Mouse (Mus musculus) brown adipose tissue, adult 24 weeks (tissue): Measurements from ENCODE around the gene Fh1. TPM values are rescaled to one million over a fixed set of nuclear protein-coding genes. Genes with fewer than 3 reads are reported as not detected.

Source experiments
- H3K27ac ChIP-seq: fragments of 200-500 bp; replicated peaks from 2 replicates; pipeline ENCODE4 v1.5.1; 2012; ENCODE audit warnings: low read depth, mild to moderate bottlenecking, low read length
- H3K4me1 ChIP-seq: fragments of 200-500 bp; 2 replicates; pipeline ENCODE4 v1.6.1; 2012; ENCODE audit warnings: low read length, mixed read lengths; ENCODE audit not compliant: control insufficient read depth, insufficient read depth, insufficient read length
- H3K4me3 ChIP-seq: fragments of 200-500 bp; 2 replicates; pipeline ENCODE4 v1.5.1; 2012; ENCODE audit warnings: low read depth, mild to moderate bottlenecking, low read length, moderate library complexity; ENCODE audit not compliant: insufficient read depth
- polyA plus RNA-seq: library from polyadenylated mRNA; stranded (reverse); fragments of >200 nt; gene quantifications from 2 replicates; pipeline ENCODE4 v1.2.4, GENCODE M21; 2012; ENCODE audit not compliant: missing spikeins, insufficient read depth, insufficient read length

The Fh1 gene
- polyA plus RNA-seq, 1 experiment = 1,161 TPM

- Histone ChIP-seq H3K4me3 (no peak overlapping the region), H3K4me1 (no peaks in the 10 kb centered on the region), H3K27ac (no peak overlapping the region)
Observed at GRCm38 (mm10) chr1:175586656-175587055, 38.8 kb downstream of the Fh1 start.

- no peak overlapping the region for H3K27ac ChIP-seq
- no peak overlapping the region for H3K4me3 ChIP-seq
- no peaks in the 10 kb centered on the region for H3K4me1 ChIP-seq
Observed at GRCm38 (mm10) chr1:175585267-175585666, 40.2 kb downstream of the Fh1 start.

- no peaks in the 10 kb centered on the region for H3K4me1 ChIP-seq
Observed at GRCm38 (mm10) chr1:175582799-175583198, 42.6 kb downstream of the Fh1 start.

GRCm38 (mm10) chr1:175580346-175580745 is 45.1 kb downstream of the Fh1 start:
- H3K27ac ChIP-seq = no peak overlapping the region
- H3K4me1 ChIP-seq = no peaks in the 10 kb centered on the region
- H3K4me3 ChIP-seq = no peak overlapping the region

More at GRCm38 (mm10) chr1:175582799-175583198, 42.6 kb downstream of the Fh1 start:
- H3K27ac ChIP-seq = no peak overlapping the region
- no peak overlapping the region for H3K4me3 ChIP-seq

- H3K4me1 ChIP-seq = no peaks in the 10 kb centered on the region
- no peak overlapping the region for H3K4me3 ChIP-seq
- no peak overlapping the region for H3K27ac ChIP-seq
Observed at GRCm38 (mm10) chr1:175579598-175580235, 45.7 kb downstream of the Fh1 start.

- H3K27ac ChIP-seq = no peak overlapping the region
- H3K4me1 ChIP-seq = no peaks in the 10 kb centered on the region
- no peak overlapping the region for H3K4me3 ChIP-seq
Observed at GRCm38 (mm10) chr1:175578425-175579096, 46.9 kb downstream of the Fh1 start.

GRCm38 (mm10) chr1:175574129-175574528 is 51.3 kb downstream of the Fh1 start:
- Histone ChIP-seq H3K27ac (no peak overlapping the region), H3K4me1 (no peaks in the 10 kb centered on the region), H3K4me3 (no peak overlapping the region)

GRCm38 (mm10) chr1:175565579-175566103 is 59.8 kb downstream of the Fh1 start:
- Histone ChIP-seq H3K27ac (no peak overlapping the region), H3K4me3 (no peak overlapping the region), H3K4me1 (no peaks in the 10 kb centered on the region)

GRCm38 (mm10) chr1:175564321-175564720 is 61.1 kb downstream of the Fh1 start:
- H3K4me1 ChIP-seq = no peaks in the 10 kb centered on the region
- H3K27ac ChIP-seq = no peak overlapping the region
- H3K4me3 ChIP-seq = no peak overlapping the region

GRCm38 (mm10) chr1:175562379-175562778 is 63.1 kb downstream of the Fh1 start:
- Histone ChIP-seq H3K4me1 (no peaks in the 10 kb centered on the region), H3K4me3 (no peak overlapping the region), H3K27ac (no peak overlapping the region)

GRCm38 (mm10) chr1:175561806-175562205 is 63.6 kb downstream of the Fh1 start:
- H3K4me1 ChIP-seq = no peaks in the 10 kb centered on the region
- H3K4me3 ChIP-seq = no peak overlapping the region
- no peak overlapping the region for H3K27ac ChIP-seq

- H3K4me1 ChIP-seq = no peaks in the 10 kb centered on the region
- H3K27ac ChIP-seq = no peak overlapping the region
- no peak overlapping the region for H3K4me3 ChIP-seq
Observed at GRCm38 (mm10) chr1:175554641-175555040, 70.8 kb downstream of the Fh1 start.

- no peak overlapping the region for H3K4me3 ChIP-seq
- H3K27ac ChIP-seq = no peak overlapping the region
- H3K4me1 ChIP-seq = no peaks in the 10 kb centered on the region
Observed at GRCm38 (mm10) chr1:175552474-175552873, 73.0 kb downstream of the Fh1 start.

- no peaks in the 10 kb centered on the region for H3K4me1 ChIP-seq
- no peak overlapping the region for H3K4me3 ChIP-seq
- H3K27ac ChIP-seq = no peak overlapping the region
Observed at GRCm38 (mm10) chr1:175550586-175550985, 74.8 kb downstream of the Fh1 start.
